Mouse (Mus musculus) lung, adult 2 months (tissue): ENCODE results near the gene Stap1.

ENCODE experiments used
- CTCF ChIP-seq: fragments of 200-500 bp; IDR thresholded peaks from 2 replicates; pipeline ENCODE4 v1.5.1; 2011; ENCODE audit warnings: mild to moderate bottlenecking, low read length, control low read depth; ENCODE audit not compliant: insufficient read depth
- POLR2A ChIP-seq: fragments of 200-500 bp; IDR thresholded peaks from 2 replicates; pipeline ENCODE4 v1.6.1; 2011; ENCODE audit warnings: low read depth, mild to moderate bottlenecking, control low read depth, low read length, borderline replicate concordance; ENCODE audit errors: extremely low read depth

GRCm38 (mm10) chr5:86083987-86084386 is 12.4 kb downstream of the Stap1 start:
- TF ChIP-seq CTCF (no peak), POLR2A (no peak)
